Mouse (Mus musculus): ENCODE measurements around the gene Ephb1. TPM values are rescaled to one million over a fixed set of nuclear protein-coding genes. Genes with fewer than 3 reads are reported as not detected.

Gene Ephb1
- 0.71 and 0.99 TPM in 2 replicates for polyA plus RNA-seq (2015; fragmentation: Nextera tagmentation; extraction: Ambion mirVana)

GRCm38 (mm10) chr9:102354561-102354973, at the start of gene Ephb1:
Gene Ephb1, minus strand, starts transcription at chr9:102354693.

Small RNA genes within 50 kb of the gene (microRNA-seq; reads per million reads assigned to microRNA genes)
- not detected for gene Mir7243

Other genes starting within 250 kb of the Ephb1 start
- not detected in 2 replicates for gene Ky, start 151.1 kb upstream of the Ephb1 start, polyA plus RNA-seq (2015; fragmentation: Nextera tagmentation; extraction: Ambion mirVana)